Mouse (Mus musculus): ENCODE measurements at regions not wholly inside any gene's neighbourhood (a gene's known extent, or its start where the extent isn't known, plus 50 kb on each side); places are given as distances from the start of the nearest gene placed in this dataset.

GRCm38 (mm10) chr6:148539207-148539960 lies 95.2 kb upstream of the Tmtc1 start:
- DNase-seq (ENCODE audit: low spot score), result no peak

GRCm38 (mm10) chr6:148534364-148534763 lies 90.2 kb upstream of the Tmtc1 start:
- no peak for DNase-seq (ENCODE audit: low spot score)

- no peak for DNase-seq (ENCODE audit: low spot score)
Measured at GRCm38 (mm10) chr6:148531068-148531467, 86.9 kb upstream of the Tmtc1 start.

- DNase-seq (ENCODE audit: low spot score), result no peak
Measured at GRCm38 (mm10) chr6:148528611-148529010, 84.4 kb upstream of the Tmtc1 start.

GRCm38 (mm10) chr6:148522893-148523292 lies 78.7 kb upstream of the Tmtc1 start:
- DNase-seq (ENCODE audit: low spot score), result no peak

GRCm38 (mm10) chr6:148517536-148518245 lies 73.5 kb upstream of the Tmtc1 start:
- DNase-seq (ENCODE audit: low spot score), result no peak

GRCm38 (mm10) chr6:148516654-148517053 lies 72.5 kb upstream of the Tmtc1 start:
- DNase-seq (ENCODE audit: low spot score), result no peak

GRCm38 (mm10) chr6:148515105-148515504 lies 70.9 kb upstream of the Tmtc1 start:
- DNase-seq (ENCODE audit: low spot score), result no peak

GRCm38 (mm10) chr6:148514645-148515044 lies 70.5 kb upstream of the Tmtc1 start:
- no peak for DNase-seq (ENCODE audit: low spot score)

- DNase-seq (ENCODE audit: low spot score), result no peak
Measured at GRCm38 (mm10) chr6:148514124-148514523, 69.9 kb upstream of the Tmtc1 start.

- DNase-seq (ENCODE audit: low spot score), result no peak
Measured at GRCm38 (mm10) chr6:148513134-148513533, 68.9 kb upstream of the Tmtc1 start.

- DNase-seq (ENCODE audit: low spot score), result no peak
Measured at GRCm38 (mm10) chr6:148505325-148505724, 61.1 kb upstream of the Tmtc1 start.

GRCm38 (mm10) chr6:148500251-148501179 lies 56.3 kb upstream of the Tmtc1 start:
- DNase-seq (ENCODE audit: low spot score), result no peak
